Mouse (Mus musculus) thymus, postnatal 4 days (tissue): ENCODE measurements around the gene Otud4.
"Not testable (repeated sequence)": the region's sequence is repeated elsewhere in the genome, so short reads cannot be mapped to it uniquely, and the experiment has no call there.

ENCODE experiments used
- DNase-seq: peaks from one replicate; pipeline ENCODE4 v3.0.0; 2021

Gene Otud4

DNA sequence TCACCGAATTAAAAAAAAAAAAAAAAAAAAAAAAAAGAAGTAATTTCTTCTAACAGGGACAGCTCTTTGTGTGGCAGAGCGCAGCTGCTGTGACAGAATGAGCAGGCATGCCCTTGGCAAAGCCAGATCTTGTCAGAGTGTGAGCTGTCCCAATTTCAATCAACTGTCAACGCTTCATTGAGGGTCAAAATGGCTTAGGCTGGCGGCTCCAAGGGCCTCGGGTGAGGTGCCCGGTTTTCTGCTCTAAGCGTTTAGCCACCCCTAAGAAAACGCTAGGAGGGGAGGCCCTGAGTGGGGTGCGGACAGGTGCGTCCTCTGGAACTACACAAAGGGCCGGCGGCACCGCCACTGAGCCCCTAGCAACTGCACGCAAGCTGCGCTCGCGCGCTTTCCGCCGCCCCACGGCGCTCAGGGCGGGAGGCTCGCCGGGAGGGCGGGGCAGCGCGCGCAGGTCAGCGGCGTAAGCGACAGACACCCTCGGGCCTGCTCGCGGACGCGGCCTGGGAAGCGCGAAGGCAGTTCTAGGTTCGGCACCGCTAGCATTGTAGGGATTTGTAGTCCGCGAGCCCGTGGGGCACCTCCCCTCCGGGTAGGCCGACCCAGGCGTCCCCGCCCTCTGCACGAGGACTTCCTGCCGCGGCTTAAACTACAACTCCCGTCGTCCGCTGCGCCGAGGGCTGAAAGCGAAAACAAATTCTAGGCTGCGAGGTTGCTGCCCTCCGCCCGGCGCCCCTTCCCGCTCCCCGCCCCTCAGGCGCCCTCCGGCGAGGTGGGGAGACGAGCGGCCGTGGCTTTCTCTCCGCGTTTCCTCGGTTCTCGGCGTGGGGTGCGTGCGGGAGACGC, 490 bp upstream of the Otud4 start:
- peak; percentile 96 for DNase-seq

DNA sequence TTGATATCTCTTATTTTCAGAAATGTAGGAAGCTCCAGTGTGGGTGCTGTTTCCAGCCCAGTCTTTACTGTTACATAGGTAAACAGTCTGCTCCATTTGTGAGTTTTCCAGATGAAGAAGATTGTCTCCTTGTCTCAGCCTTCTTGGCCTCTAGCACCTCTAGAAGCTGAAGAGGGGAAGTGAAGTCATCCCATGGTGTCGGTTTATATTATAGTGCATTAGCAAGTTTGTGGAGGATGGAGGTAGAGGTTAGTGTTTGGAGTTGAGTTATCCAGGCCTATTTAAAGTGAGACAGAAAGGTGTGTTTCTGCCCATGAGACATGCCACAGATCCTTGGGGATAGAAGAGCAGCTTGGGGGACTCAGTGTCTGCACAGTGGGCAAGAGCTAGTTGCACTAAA, 1.7 kb downstream of the Otud4 start:
- no peak for DNase-seq

DNA sequence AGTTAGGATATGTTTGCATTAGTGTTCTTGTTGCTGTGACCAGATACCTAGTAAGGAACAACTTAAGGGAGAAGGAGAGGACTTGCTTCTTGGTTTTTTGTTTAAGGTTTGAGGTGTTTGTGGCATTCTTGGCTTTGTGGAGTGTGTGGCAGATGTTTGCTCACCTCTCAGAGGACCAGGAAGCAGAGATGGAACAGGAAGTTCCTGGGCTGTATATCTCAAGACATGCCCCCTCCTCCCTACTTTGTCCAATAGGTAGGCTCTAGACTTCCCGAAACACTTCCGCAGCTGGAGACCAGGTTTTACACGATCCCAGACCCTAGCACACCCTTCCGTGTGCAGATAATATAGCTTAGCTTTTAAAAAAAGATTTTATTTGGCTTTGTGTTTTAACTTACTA, 10.2 kb downstream of the Otud4 start:
- no peak for DNase-seq

DNA sequence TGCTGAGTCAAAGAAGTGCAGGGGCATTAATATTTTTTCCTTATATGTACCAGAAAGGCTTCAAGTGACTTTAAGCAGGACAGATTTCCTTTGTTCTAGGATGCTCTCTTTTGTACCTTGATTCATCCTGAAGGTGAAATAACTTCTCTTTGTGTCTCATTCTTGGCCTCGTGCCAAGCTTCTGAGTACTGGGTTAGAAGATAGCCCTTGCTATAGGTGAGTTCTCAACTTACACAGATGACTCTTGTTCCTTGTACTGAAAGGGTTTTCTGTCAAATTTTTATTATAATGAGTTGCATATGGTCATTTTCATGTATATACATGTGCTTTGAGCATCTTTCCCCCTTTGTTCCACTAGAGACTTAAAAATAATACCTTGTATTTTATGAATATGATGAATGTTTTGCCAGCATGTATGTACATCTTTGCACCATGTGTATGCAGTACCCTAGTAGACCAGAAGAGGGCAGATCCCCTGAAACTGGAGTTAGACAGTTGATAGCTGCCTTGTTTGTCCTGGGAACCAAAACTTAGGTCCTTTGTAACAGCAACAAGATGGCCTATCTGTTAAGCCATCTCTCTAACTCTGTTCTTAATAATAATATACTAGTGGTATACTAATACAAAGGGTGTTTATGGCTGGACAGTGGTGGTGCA, 10.9 kb downstream of the Otud4 start:
- peak; percentile 65 for DNase-seq

DNA sequence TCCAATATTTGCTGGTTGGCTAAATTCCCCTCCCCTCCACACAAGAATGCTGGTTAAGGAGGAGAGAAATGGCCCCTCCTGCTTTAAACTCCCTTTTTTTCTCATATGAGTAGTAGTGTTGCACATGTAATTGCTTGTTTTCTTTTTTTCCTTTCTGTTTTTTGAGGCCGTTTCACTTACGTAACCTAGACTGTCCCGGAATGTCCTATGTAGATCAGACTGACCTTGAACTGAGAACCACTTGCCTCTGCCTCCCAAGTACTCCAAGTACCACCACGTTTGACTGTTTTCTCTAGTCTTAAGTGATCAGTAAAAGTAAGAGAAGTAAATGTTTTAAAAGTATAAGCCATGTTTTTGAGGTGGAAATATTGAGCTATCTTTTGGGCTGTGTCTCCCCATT, 14.3 kb downstream of the Otud4 start:
- DNase-seq: no peak

DNA sequence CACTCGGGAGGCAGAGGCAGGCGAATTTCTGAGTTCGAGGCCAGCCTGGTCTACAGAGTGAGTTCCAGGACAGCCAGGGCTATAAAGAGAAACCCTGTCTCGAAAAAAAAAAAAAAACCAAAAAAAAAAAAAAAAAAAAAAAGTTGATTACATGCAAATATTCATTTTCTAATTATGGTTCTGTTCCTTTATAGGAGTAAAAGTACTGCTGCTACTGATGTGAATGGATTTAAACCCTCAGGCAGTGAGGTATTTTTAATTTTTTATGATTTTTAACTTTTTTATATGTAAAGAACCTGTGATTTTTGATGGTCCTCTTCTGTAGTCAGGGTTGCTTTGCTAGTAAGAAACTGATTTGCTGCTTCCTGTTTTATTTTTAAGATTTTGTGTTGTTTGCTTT, 19.3 kb downstream of the Otud4 start:
- DNase-seq: not testable (repeated sequence)

DNA sequence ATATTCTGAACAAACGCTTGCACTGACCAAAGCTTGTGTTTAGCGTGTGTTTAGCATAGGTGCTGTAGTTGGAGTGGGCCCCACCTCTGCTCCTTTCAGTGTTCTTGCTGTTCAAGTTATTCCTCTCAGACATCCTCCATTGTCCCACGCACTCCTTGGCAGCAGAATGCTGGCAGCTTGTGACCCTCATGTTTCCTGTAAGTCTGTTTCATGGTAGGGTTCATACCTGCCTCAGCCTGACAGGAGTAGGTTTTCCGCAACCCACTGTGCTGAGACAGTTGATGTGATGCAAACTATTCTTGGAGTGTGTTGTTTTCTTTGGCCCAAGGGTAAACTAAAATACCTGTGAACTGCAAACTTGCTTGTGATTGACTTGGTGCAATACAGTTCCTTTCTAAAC, 37.0 kb downstream of the Otud4 start:
- no peak for DNase-seq

DNA sequence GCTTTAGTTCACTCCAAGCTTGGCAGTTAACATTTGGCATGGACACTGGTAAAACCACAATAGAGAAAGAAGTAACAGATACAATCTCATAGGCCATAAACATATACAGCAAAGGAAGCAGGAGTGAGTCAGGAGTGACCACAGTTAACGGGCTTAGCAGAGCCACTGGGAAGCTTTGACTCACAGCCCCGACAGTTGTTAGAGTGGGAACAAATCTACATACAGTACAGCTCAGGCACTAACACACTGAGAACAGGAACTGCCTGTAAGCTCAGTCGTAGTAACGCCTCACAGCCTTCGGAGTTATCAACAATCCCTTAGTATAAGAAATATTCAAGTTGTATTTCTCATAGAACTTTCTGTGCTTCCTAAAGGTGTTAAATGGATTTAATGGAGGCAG, 39.6 kb downstream of the Otud4 start:
- DNase-seq: no peak

DNA sequence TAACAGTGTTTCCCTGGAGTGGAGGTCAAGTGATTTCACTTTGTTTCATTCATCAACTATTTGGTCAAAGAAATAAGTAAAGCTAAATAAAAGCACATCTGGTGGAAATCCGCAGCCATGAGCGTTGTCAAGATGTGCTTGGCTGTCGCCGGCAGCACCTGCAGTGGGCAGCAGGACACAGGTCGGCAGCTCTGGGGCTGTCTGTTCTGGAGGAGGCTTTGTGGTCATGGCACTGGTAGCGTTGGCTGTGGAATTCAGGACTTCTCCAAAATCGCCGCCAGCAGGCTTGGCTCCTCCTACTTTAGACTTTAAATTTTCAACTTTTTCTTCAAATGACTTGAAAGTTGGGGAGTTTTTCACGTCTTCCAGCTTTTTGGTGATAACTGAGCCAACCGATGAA, 40.7 kb downstream of the Otud4 start:
- not testable (repeated sequence) for DNase-seq

DNA sequence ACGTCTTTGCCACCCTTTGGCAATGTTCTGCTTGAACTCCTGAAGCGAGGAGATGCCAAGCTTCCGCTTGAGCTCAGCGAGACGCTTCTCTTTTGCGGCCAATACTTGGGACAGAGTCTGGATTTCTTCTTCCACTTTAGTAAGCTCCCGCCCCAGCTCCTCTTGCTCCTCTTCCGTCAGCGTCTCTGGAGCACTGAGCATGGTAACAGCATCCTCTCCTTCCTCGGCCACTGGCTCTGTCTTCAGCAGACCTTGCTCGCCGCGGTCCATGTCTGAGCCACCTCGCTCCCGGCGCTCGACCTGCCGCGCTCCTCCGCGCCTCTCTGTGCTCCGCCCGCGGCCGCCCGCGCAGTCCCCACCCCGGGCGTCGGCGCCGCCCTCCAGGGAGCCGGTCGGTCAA, 41.1 kb downstream of the Otud4 start:
- peak; percentile 44 for DNase-seq

DNA sequence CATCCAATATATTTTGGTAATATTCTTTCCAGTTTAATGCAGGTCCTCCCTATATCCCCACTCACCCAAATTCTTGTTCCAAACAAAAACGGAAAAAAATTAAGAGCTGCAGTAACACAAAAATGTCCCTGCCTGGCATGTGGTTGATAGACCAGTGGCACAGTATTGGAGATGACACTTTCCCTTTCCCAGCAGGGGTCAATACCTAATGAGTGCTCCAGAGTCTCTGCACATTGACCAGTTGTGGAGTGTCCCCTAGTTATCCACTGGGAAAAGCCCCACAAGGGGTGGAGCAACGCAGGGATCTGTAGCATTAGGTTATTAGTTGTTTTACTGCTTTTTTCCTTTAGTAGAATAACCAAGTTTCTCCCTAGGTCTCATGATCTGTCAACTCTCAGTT, 41.5 kb downstream of the Otud4 start:
- DNase-seq: no peak

DNA sequence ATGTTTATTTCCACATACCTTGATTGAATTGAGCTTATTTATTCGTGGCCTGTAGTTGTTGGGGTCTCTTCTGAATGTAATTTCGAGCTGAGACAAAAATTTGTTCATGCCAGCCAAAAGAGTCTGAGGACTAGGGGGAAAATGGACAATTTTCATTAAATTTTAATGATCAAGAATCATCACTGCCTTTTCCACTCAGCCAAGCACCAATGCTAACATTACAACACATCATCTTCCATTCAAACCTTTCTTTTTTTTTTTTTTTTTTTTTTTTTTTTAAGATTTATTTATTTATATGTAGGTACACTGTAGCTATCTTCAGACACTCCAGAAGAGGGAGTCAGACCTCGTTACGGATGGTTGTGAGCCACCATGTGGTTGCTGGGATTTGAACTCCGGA, 46.5 kb downstream of the Otud4 start:
- DNase-seq: not testable (repeated sequence)

DNA sequence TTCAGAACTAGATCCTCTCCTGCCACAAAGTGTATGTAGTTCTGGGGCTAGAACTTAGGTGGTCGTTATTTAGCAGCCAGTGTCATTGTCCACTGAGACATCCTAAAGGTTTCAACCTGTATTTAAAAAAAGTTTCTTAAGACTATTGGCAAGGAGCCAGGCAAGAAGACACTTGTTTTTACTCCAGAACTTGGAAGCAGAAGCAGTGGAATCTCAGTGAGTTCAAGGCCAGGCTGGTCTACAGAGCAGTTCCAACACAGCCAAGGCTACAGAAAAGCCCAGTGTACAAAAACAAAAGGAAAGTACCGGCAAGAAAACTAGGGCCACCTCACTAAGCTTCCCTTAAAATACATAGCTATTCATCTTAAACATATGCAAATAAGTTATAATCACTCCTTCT, 53.1 kb downstream of the Otud4 start:
- DNase-seq: no peak

DNA sequence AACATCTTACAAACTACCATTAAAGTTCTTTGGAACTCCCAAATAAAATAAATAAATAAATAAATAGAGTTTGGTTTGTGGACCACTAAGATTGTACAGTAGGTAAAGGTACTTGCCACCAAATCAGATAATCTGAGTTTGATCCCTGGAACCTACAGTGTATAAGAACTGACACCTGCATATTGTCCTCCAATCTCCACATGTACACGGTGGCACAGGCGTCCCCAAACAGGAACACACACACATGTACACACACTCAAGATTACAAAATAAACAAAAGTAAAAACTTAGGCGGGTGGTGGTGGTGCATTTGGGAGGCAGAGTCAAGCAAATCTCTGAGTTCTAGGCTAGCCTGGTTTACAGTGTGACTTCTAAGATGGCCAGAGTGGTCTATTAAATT, 67.3 kb downstream of the Otud4 start:
- no peak for DNase-seq

DNA sequence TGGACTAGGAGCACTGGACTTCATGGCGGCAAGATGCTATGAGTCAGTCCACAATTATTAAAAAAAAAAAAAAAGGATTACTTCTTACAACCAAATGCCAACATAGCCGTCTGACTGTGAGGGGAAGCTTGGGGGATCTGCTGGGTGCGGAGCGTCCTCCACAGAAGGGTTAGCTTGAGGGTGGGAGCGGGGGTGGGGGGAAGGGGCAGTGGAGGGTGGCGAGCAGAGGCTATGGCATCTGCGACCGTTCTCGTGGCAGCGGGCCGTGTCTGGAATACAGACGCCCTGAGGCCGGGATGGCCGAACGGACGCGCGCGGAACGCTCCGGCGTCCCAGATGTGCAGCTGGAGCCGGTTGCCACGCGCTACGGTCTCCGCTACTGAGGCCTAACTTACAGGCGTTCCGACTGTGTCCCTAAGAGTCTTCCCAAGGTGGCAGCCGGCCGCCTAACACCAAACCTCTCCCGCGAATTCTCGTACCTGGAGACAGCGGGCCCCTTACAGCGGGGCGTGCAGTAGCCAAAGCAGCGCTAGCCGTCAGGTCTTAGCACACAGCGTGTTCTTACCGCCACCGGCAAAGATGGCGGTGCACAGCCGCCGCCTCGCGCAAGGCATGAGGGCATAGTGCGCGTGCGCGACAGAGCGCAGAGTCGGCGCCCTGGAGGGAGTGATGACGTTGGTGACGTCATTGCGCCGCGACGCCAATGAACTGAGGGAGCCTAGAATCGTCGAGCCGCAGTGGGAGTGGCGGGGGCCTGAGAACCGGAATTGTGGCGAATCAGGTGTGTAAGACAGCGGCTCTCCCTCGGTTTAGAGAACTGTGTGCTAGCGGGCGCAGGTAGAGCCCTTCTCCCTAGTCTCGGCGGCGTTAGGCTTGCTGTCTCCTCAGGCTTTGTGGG, 71.9 kb downstream of the Otud4 start, which contains the start of the genes Abce1 and Anapc10:
Gene Abce1 (minus strand): TSS at position 677 of the 898 bp plus-strand sequence.
Gene Anapc10 (plus strand): TSS at position 757 of the 898 bp plus-strand sequence.
- DNase-seq: peak; percentile 99

DNA sequence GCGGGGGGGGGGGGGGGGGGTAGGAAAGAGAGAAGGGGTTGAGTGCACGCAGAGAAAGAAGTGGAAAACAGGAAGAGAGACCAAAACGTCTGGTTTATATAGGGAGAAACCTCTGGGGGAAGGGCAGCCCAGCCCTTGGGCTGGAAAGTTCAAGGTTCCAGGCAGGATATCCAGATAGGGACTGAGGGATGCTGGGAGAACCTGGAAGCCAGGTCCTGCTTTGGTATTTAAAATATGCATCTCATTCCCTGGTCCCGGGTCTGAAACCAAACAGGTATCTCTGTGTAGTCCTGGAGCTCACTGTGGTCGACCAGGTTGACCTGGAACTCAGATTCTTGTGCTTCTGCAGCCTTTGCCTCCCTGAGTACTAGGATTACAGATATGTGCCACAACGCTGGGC, 73.3 kb downstream of the Otud4 start:
- DNase-seq: no peak

DNA sequence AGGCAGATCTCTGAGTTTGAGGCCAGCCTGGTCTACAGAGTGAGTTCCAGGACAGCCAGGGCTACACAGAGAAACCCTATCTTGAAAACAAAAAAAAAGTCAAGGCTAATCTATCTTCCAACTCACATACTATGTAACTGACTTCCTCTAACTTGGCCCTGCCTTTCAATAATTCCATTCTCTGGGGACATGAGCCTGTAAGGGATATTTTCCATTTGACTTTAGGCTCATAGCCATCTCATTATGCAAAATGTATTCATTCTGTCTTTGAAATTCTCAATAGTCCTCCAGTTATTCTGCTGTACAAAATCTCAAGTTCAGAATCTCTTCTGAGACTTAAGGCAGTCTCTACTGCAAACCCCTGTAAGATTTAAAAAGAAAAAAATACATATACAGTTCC, 82.1 kb downstream of the Otud4 start:
- DNase-seq: no peak

DNA sequence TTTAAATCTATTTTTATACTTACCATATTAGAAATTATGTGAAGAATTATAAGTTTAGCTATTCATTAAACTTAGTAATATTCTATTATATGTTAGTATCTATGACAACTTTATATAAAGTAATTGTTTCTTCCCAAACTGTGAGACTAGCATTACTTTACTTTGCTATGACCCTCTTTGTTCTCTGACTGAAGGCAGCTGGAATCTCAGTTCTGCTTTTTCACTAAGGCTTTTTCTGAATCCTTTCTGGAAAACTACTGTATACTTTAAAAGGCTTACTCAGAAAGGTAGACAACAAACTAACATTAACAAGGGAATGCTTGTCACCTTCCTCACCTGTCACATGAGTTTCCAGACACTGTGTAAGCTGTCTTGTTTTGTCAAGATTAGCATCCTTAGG, 83.9 kb downstream of the Otud4 start:
- DNase-seq: no peak

DNA sequence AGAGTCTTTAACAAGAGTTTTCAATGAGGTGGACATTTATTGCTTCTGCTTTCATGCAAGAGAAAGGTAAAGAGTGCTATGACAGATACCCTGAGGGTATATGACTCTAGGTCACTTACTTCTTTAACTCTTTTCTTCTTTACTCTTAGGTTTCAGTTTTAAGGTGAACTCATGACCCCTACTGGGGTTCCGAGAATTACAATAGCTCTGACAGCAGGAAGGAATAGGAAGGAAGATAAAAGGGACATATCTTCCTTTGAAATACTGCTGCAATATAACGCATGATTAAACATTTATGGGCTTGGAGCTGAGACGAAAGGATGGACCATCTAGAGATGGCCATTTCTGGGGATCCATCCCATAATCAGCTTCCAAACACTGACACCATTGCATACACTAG, 85.2 kb downstream of the Otud4 start:
- DNase-seq: no peak
